ENCODE assay signal across 8 mouse cellular contexts in the genomic region with DNA sequence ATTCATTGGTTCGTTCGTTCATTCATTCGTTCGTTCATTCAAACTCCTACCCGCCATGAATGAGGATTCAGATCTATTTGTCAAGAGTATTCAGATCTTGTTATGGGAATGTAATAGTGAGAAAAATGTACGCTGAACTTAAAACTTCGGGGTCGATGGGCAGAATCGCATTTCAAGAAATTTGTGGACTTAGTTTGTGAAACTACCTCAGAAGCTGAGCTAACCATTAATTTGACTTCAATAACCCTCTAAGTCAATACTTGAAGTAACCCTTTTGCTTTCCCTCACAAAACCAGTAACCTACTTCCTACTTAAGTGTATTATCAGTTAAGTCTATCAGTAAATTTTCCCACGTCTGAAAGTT. TPM values are rescaled to one million over a fixed set of nuclear protein-coding genes. Genes with fewer than 3 reads are reported as not detected.
A peak's percentile ranks its signal among the peaks of the same experiment; 100 is the strongest.
DNase-seq lines count a peak whose midpoint lies in the region; ATAC-seq and TF ChIP-seq lines count a peak whose summit lies in the region.

No protein-coding gene starts in this region.

- H3K9ac ChIP-seq in hindbrain, embryonic 11.5 days (ENCODE audit: low read depth, low read length), result peak overlapping the region; percentile 72

- H3K27ac ChIP-seq in kidney, adult 2 months (ENCODE audit: insufficient read depth, low read depth, low read length), result no peak overlapping the region
- H3K27ac ChIP-seq in bone marrow, adult 2 months (ENCODE audit: control insufficient read depth, insufficient read depth, low read depth, low read length, poor library complexity), result no peak overlapping the region
- H3K27ac ChIP-seq in hindbrain, embryonic 11.5 days (ENCODE audit: low read depth, low read length), result peak overlapping the region; percentile 93; the same call in 1 of the 2 replicates
- peak overlapping the region; percentile 96 for H3K27ac ChIP-seq in midbrain, embryonic 10.5 days (replicated peaks)

- H3K4me1 ChIP-seq in kidney, adult 2 months (ENCODE audit: control insufficient read depth, insufficient read depth, low read length), result peaks cover 5% of the 10 kb centered on the region; the same call in 1 of the 2 replicates
- no peaks in the 10 kb centered on the region for H3K4me1 ChIP-seq in bone marrow, adult 2 months (ENCODE audit: control insufficient read depth, insufficient read depth, low read length)
- peaks cover 3% of the 10 kb centered on the region for H3K4me1 ChIP-seq in hindbrain, embryonic 11.5 days (replicated peaks; ENCODE audit: control insufficient read depth, insufficient read depth, low read length)
- H3K4me1 ChIP-seq in midbrain, embryonic 10.5 days, result peaks cover 37% of the 10 kb centered on the region

- TF ChIP-seq POLR2A in kidney, adult 2 months (IDR thresholded peaks at IDR 0.05; ENCODE audit: low read depth, low read length), result no peak
- no peak for TF ChIP-seq POLR2A in bone marrow, adult 2 months (IDR thresholded peaks at IDR 0.05; ENCODE audit: borderline replicate concordance, control insufficient read depth, low read depth, low read length)

- no peaks in the 10 kb centered on the region for H3K27me3 ChIP-seq in kidney, adult 2 months (replicated peaks; ENCODE audit: control insufficient read depth, insufficient read depth, low read length)
- no peaks in the 10 kb centered on the region for H3K27me3 ChIP-seq in hindbrain, embryonic 11.5 days (ENCODE audit: control insufficient read depth, insufficient read depth, low read length)
- H3K27me3 ChIP-seq in midbrain, embryonic 10.5 days (ENCODE audit: low read depth, poor library complexity, severe bottlenecking), result no peaks in the 10 kb centered on the region

- peak overlapping the region; percentile 51 for H3K4me2 ChIP-seq in hindbrain, embryonic 11.5 days (replicated peaks; ENCODE audit: low read depth, low read length)

- no peaks in the 10 kb centered on the region for H3K36me3 ChIP-seq in kidney, adult 2 months (ENCODE audit: control insufficient read depth, insufficient read depth, low read length)
- H3K36me3 ChIP-seq in hindbrain, embryonic 11.5 days (ENCODE audit: control insufficient read depth, insufficient read depth, low read length), result no peaks in the 10 kb centered on the region
- H3K36me3 ChIP-seq in midbrain, embryonic 10.5 days, result peaks cover 5% of the 10 kb centered on the region

- no peaks in the 10 kb centered on the region for H3K9me3 ChIP-seq in hindbrain, embryonic 11.5 days (ENCODE audit: control insufficient read depth, low read length)
- no peaks in the 10 kb centered on the region for H3K9me3 ChIP-seq in midbrain, embryonic 10.5 days (replicated peaks)

- WGBS in kidney, adult 2 months, result 28% methylated on average over 10 of the region's 10 CpGs
- 28% methylated on average over 10 of the region's 10 CpGs for WGBS in bone marrow, adult 2 months
- 52% methylated on average over 10 of the region's 10 CpGs for WGBS in hindbrain, embryonic 11.5 days
- 51% methylated on average over 10 of the region's 10 CpGs for WGBS in midbrain, embryonic 10.5 days

- no peak for ATAC-seq in hindbrain, embryonic 11.5 days (ENCODE audit: low FRiP score)

- no peak for TF ChIP-seq CTCF in kidney, adult 2 months (conservative IDR thresholded peaks at IDR 0.05; ENCODE audit: insufficient read depth, insufficient read length, low read depth, low read length)
- TF ChIP-seq CTCF in bone marrow, adult 2 months (IDR thresholded peaks at IDR 0.05; ENCODE audit: control insufficient read depth, insufficient read depth, low read length), result no peak

- no peak for DNase-seq in kidney, adult 2 months
- no peak for DNase-seq in kidney, postnatal 10 days
- DNase-seq in hindbrain, embryonic 11.5 days (ENCODE audit: low spot score), result no peak
- DNase-seq in midbrain, embryonic 10.5 days (ENCODE audit: low spot score), result no peak
- no peak for DNase-seq in urinary bladder, adult 18-20 months (ENCODE audit: low spot score in 2 of 2)
- DNase-seq in frontal cortex, postnatal 14 days (ENCODE audit: low spot score in 2 of 2), result no peak
- DNase-seq in thymus, postnatal 36 days, result no peak

- peak overlapping the region; percentile 96; the same call in 1 of the 2 replicates for H3K4me3 ChIP-seq in kidney, adult 2 months (ENCODE audit: insufficient read depth, low read depth, low read length)
- peak overlapping the region; percentile 94 for H3K4me3 ChIP-seq in bone marrow, adult 2 months (replicated peaks; ENCODE audit: control insufficient read depth, low read depth, low read length)
- H3K4me3 ChIP-seq in hindbrain, embryonic 11.5 days (ENCODE audit: low read depth, low read length), result peak overlapping the region; percentile 68
- H3K4me3 ChIP-seq in midbrain, embryonic 10.5 days, result peak overlapping the region; percentile 66

RNA-seq across cellular contexts. Expression of a gene that starts 7.7 kb away (rescaled TPM):
- polyA plus RNA-seq in kidney, adult 2 months (2012; rRNA removed), result 6.0 and 6.8 TPM in 2 replicates
- polyA plus RNA-seq in bone marrow, adult 2 months (2011; ENCODE audit: insufficient read depth, insufficient read length, low replicate concordance, missing spikeins), result 7.4 and 27.7 TPM in 2 replicates
- 59.7 and 61.1 TPM in 2 replicates for polyA plus RNA-seq in hindbrain, embryonic 11.5 days (2014; fragmentation: Nextera tagmentation; extraction: Ambion mirVana)
- polyA plus RNA-seq in midbrain, embryonic 10.5 days (2016; fragmentation: Nextera tagmentation; extraction: Ambion mirVana), result 39.0 and 48.4 TPM in 2 replicates

Comparison
In these comparisons a context has a peak if more than half of its experiments do, and no peak if none do; other contexts are left out.
1. H3K27ac ChIP-seq: peak in hindbrain, embryonic 11.5 days (single experiment) and midbrain, embryonic 10.5 days (single experiment); none in kidney, adult 2 months (single experiment) and bone marrow, adult 2 months (single experiment).
2. Peak in every context shown above with its lines, with median percentiles within 50 percentile points of each other: H3K4me3 ChIP-seq.